Mouse (Mus musculus) hindbrain, embryonic 10.5 days (tissue): Measurements from ENCODE around the gene Sesn1. TPM values are rescaled to one million over a fixed set of nuclear protein-coding genes. Genes with fewer than 3 reads are reported as not detected.

Experiments
- DNase-seq: peaks from one replicate; pipeline ENCODE4 v3.0.0-alpha.2; 2017; ENCODE audit warnings: low spot score
- H3K27ac ChIP-seq: fragments of 300-500 bp; sonication (generic); 2 replicates; pipeline ENCODE4 v1.5.1; 2016; ENCODE audit warnings: mild to moderate bottlenecking, moderate library complexity
- H3K27me3 ChIP-seq: fragments of 300-500 bp; sonication (generic); 2 replicates; pipeline ENCODE4 v1.6.1; 2016; ENCODE audit warnings: mild to moderate bottlenecking; ENCODE audit not compliant: poor library complexity, insufficient read depth, severe bottlenecking
- H3K36me3 ChIP-seq: fragments of 300-500 bp; sonication (generic); 2 replicates; pipeline ENCODE4 v1.6.1; 2016; ENCODE audit warnings: mild to moderate bottlenecking, moderate library complexity
- H3K4me1 ChIP-seq: fragments of 300-500 bp; sonication (generic); replicated peaks from 2 replicates; pipeline ENCODE4 v1.6.1; 2016; ENCODE audit warnings: mild to moderate bottlenecking
- H3K4me3 ChIP-seq: fragments of 300-500 bp; sonication (generic); 2 replicates; pipeline ENCODE4 v1.5.1; 2016; ENCODE audit warnings: mild to moderate bottlenecking, moderate library complexity
- H3K9me3 ChIP-seq: fragments of 300-500 bp; sonication (generic); 2 replicates; pipeline ENCODE4 v1.6.1; 2016; ENCODE audit warnings: mild to moderate bottlenecking, moderate library complexity
- WGBS: fragments of 180-500 bp; shearing (Covaris S2); methylation state at CpG from one replicate; pipeline ENCODE4 v1.1.7; 2016; 5-methylcytosine and 5-hydroxymethylcytosine counted together
- polyA plus RNA-seq: library from polyadenylated mRNA; unstranded; fragments of >200 nt; fragmentation: Nextera tagmentation; extraction: Ambion mirVana; gene quantifications from 2 replicates; pipeline ENCODE4 v1.2.1, GENCODE M21; 2016

Gene Sesn1
- polyA plus RNA-seq, 1 experiment from 2014 or later: 18.2 TPM

DNA sequence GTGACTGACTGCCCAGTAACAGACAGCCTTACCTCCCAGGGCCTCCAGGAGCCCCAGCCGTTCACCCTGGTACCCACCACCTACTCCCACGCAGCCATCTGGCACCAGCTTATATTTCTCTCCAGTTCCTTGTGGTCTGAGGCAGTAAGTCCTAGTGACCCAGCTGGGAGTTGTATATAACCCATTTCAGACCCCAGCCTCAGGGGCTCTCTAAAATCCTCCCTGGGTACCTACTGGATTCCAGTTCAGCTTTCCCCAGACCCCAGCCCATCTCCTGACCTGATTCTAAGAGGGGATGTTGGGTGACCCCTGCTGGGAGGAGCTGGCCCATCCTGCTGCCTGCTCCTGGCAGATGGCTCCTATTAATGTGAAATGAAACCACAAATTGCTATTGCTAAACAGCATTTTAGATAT lies 50.5 kb downstream of the Sesn1 start:
- no peaks in the 10 kb centered on the region for H3K36me3 ChIP-seq
- H3K4me3 ChIP-seq: no peak overlapping the region
- H3K27ac ChIP-seq: no peak overlapping the region
- no peaks in the 10 kb centered on the region for H3K9me3 ChIP-seq
- DNase-seq: no peak
- H3K27me3 ChIP-seq: no peaks in the 10 kb centered on the region
- WGBS: 82% methylated on average over 2 of the region's 2 CpGs
- H3K4me1 ChIP-seq: 0 out of 2 replicates have a peak, but pooled peaks cover 4% of the 10 kb centered on the region

GRCm38 (mm10) chr10:41863053-41863452 lies 53.3 kb downstream of the Sesn1 start:
- H3K9me3 ChIP-seq: no peaks in the 10 kb centered on the region
- 52% methylated on average over 2 of the region's 2 CpGs for WGBS

DNA sequence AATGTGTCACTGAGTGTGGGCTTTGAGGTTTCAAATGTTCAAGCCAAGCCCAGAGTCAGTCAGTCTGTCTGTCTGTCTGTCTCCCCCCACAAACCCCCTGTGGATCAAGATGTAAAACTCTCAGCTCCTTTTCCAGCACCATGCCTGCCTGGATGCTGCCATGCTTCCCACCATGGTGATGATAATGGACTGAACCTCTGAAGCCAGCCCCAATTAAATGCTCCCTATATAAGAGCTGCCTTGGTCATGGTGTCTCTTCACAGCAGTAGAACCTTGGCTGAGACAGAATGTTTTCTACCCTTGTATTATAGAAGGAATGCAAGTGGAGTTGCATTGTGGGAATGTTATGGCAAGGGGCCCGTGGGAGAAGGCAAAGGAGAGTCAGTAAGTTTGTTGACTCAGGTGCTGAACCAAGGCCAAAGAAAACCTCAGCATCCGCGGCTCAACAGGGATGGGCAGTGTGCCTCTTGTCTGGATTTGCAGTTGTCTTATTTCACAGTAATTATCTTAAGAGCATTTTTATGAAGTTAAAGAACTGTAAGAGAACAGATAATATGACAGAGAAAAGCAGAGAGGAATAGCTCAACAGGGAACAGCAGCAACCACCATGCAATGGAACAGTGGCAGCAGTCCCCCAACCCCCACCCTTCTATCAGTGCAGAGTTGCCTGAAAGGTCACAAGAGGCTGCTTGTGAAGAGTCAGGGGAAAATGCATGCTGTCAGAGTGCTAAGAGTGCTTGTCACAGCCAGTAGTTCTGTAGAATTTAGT lies 56.5 kb downstream of the Sesn1 start:
- Histone ChIP-seq H3K4me1 (peaks cover 12% of the 10 kb centered on the region), H3K27me3 (no peaks in the 10 kb centered on the region), H3K9me3 (no peaks in the 10 kb centered on the region), H3K27ac (no peak overlapping the region; the same call in 1 of the 2 replicates), H3K4me3 (no peak overlapping the region), H3K36me3 (no peaks in the 10 kb centered on the region)
- DNase-seq: no peak
- 59% methylated on average over 3 of the region's 3 CpGs for WGBS

More at GRCm38 (mm10) chr10:41863053-41863452, 53.3 kb downstream of the Sesn1 start:
- H3K36me3 ChIP-seq: no peaks in the 10 kb centered on the region
- no peak overlapping the region for H3K4me3 ChIP-seq
- H3K27me3 ChIP-seq: no peaks in the 10 kb centered on the region
- no peak for DNase-seq
- H3K4me1 ChIP-seq: peaks cover 16% of the 10 kb centered on the region
- no peak overlapping the region for H3K27ac ChIP-seq

- Histone ChIP-seq H3K27ac (no peak overlapping the region; the same call in 1 of the 2 replicates), H3K27me3 (no peaks in the 10 kb centered on the region), H3K9me3 (no peaks in the 10 kb centered on the region), H3K4me3 (no peak overlapping the region), H3K4me1 (peaks cover 12% of the 10 kb centered on the region), H3K36me3 (no peaks in the 10 kb centered on the region)
- no peak for DNase-seq
Measured at GRCm38 (mm10) chr10:41866838-41867154, 57.1 kb downstream of the Sesn1 start.

- 84% methylated on average over 5 of the region's 5 CpGs for WGBS
- H3K4me1 ChIP-seq: peaks cover 14% of the 10 kb centered on the region
- H3K27ac ChIP-seq: no peak overlapping the region
- no peak for DNase-seq
- no peak overlapping the region for H3K4me3 ChIP-seq
- no peaks in the 10 kb centered on the region for H3K27me3 ChIP-seq
- no peaks in the 10 kb centered on the region for H3K9me3 ChIP-seq
- no peaks in the 10 kb centered on the region for H3K36me3 ChIP-seq
Measured at GRCm38 (mm10) chr10:41867956-41868355, 58.2 kb downstream of the Sesn1 start.

GRCm38 (mm10) chr10:41870101-41870500 lies 60.4 kb downstream of the Sesn1 start:
- peaks cover 14% of the 10 kb centered on the region for H3K4me1 ChIP-seq
- H3K9me3 ChIP-seq: no peaks in the 10 kb centered on the region
- H3K27ac ChIP-seq: no peak overlapping the region
- H3K36me3 ChIP-seq: no peaks in the 10 kb centered on the region
- H3K4me3 ChIP-seq: no peak overlapping the region
- WGBS: 68% methylated on average over 2 of the region's 2 CpGs
- no peak for DNase-seq
- no peaks in the 10 kb centered on the region for H3K27me3 ChIP-seq

DNA sequence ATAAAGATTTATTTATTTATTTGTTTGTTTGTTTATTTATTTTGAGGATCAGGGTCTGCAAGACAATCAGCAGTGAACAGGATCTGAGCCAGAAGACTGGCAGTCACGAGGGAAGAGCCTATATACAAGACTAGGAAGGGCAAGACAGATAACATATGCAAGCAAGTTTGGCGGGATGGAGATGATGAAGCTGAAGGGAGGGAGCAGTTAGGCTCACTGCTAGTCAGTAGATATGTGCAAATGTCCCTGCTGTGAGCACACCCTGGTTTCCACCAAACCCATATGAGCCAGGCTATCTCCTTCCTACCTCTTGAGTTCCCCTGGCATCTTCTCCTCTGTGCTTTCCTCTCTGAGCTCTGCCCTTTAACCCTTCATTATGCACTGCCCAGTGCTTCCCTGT lies 61.8 kb downstream of the Sesn1 start:
- no peak for DNase-seq
- 69% methylated on average over 2 of the region's 2 CpGs for WGBS

GRCm38 (mm10) chr10:41875624-41876023 lies 65.9 kb downstream of the Sesn1 start:
- Histone ChIP-seq H3K4me1 (peaks cover 13% of the 10 kb centered on the region), H3K27ac (no peak overlapping the region), H3K36me3 (no peaks in the 10 kb centered on the region)

More for the DNA sequence above, 61.8 kb downstream of the Sesn1 start:
- Histone ChIP-seq H3K4me1 (peaks cover 7% of the 10 kb centered on the region), H3K27me3 (no peaks in the 10 kb centered on the region), H3K36me3 (no peaks in the 10 kb centered on the region), H3K4me3 (no peak overlapping the region), H3K27ac (no peak overlapping the region), H3K9me3 (no peaks in the 10 kb centered on the region)

DNA sequence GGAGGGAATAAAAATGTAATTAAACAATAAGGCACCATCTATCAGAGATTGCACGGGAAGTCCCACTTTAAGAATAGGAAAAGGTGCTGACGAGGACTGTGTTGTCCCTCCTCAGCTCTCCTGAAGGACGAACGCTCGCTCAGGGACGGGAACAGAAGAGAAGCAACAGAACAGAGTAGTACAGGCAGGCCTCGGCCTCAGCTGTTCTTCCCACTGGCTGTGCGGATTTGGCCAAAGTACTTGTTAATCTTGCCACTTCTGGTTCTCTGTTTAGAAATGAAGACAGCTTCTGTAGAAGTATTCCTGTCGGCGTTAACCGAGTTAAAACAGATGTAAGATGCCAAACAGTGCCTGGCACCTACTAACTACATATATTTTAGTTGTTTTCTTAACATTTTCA lies 68.6 kb downstream of the Sesn1 start:
- WGBS: 89% methylated on average over 11 of the region's 11 CpGs
- H3K36me3 ChIP-seq: no peaks in the 10 kb centered on the region
- no peak overlapping the region for H3K27ac ChIP-seq

More at GRCm38 (mm10) chr10:41875624-41876023, 65.9 kb downstream of the Sesn1 start:
- Histone ChIP-seq H3K9me3 (no peaks in the 10 kb centered on the region), H3K27me3 (no peaks in the 10 kb centered on the region), H3K4me3 (no peak overlapping the region)
- DNase-seq: no peak

GRCm38 (mm10) chr10:41879675-41880074 lies 69.9 kb downstream of the Sesn1 start:
- DNase-seq: no peak
- Histone ChIP-seq H3K4me3 (no peak overlapping the region), H3K27me3 (no peaks in the 10 kb centered on the region), H3K4me1 (peaks cover 38% of the 10 kb centered on the region), H3K9me3 (no peaks in the 10 kb centered on the region), H3K27ac (no peak overlapping the region), H3K36me3 (no peaks in the 10 kb centered on the region)
- WGBS: 98% methylated on average over 1 of the region's 1 CpGs

More for the DNA sequence above, 68.6 kb downstream of the Sesn1 start:
- Histone ChIP-seq H3K9me3 (no peaks in the 10 kb centered on the region), H3K4me1 (peaks cover 28% of the 10 kb centered on the region), H3K27me3 (no peaks in the 10 kb centered on the region), H3K4me3 (no peak overlapping the region)
- DNase-seq: no peak

- Histone ChIP-seq H3K27me3 (no peaks in the 10 kb centered on the region), H3K9me3 (no peaks in the 10 kb centered on the region), H3K4me3 (no peak overlapping the region), H3K4me1 (peaks cover 41% of the 10 kb centered on the region), H3K27ac (no peak overlapping the region), H3K36me3 (no peaks in the 10 kb centered on the region)
- 46% methylated on average over 4 of the region's 4 CpGs for WGBS
- no peak for DNase-seq
Measured at GRCm38 (mm10) chr10:41880206-41880605, 70.5 kb downstream of the Sesn1 start.

- 8% methylated on average over 1 of the region's 1 CpGs for WGBS
- Histone ChIP-seq H3K27ac (no peak overlapping the region), H3K36me3 (no peaks in the 10 kb centered on the region), H3K4me1 (peaks cover 41% of the 10 kb centered on the region), H3K9me3 (no peaks in the 10 kb centered on the region), H3K27me3 (no peaks in the 10 kb centered on the region), H3K4me3 (no peak overlapping the region)
- no peak for DNase-seq
Measured at GRCm38 (mm10) chr10:41880777-41881176, 71.0 kb downstream of the Sesn1 start.

DNA sequence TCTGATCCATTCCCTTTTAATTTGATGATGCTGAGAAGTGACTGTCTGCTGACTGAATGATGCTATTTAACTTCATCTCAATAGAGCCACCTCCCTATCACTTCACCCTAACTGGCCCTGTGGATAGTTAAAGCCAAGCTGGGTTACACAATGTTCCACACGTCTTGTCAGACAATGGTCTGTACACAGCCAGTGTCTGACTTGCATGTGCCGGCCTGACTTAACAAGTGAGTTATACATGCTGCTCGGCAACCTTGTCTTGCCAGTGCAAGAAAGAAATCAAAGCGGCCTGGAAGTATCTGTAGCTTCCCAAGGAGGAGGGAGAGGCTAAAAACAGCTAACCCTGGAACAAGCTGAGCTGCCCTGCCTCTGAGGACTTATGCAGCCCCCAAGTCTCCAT lies 71.7 kb downstream of the Sesn1 start:
- no peaks in the 10 kb centered on the region for H3K9me3 ChIP-seq
- H3K27ac ChIP-seq: peak overlapping the region; percentile 35; the same call in 1 of the 2 replicates
- no peak overlapping the region for H3K4me3 ChIP-seq
- H3K36me3 ChIP-seq: no peaks in the 10 kb centered on the region
- WGBS: 23% methylated on average over 4 of the region's 4 CpGs
- peaks cover 41% of the 10 kb centered on the region for H3K4me1 ChIP-seq
- no peaks in the 10 kb centered on the region for H3K27me3 ChIP-seq
- DNase-seq: no peak
